Mouse (Mus musculus) heart, adult 2 months (tissue): ENCODE measurements around the gene Hvcn1.

ENCODE experiments used
- CTCF ChIP-seq: fragments of 200-600 bp; IDR thresholded peaks from 2 replicates; pipeline ENCODE4 v1.8.1; 2022; ENCODE audit warnings: antibody characterized with exemption, mild to moderate bottlenecking, moderate library complexity
- EP300 ChIP-seq: fragments of 200-500 bp; IDR thresholded peaks from 2 replicates; pipeline ENCODE4 v1.6.1; 2011; ENCODE audit warnings: low read depth, low read length, control low read depth; ENCODE audit not compliant: insufficient read depth
- POLR2A ChIP-seq: fragments of 200-500 bp; IDR thresholded peaks from 2 replicates; pipeline ENCODE4 v1.6.1; 2011; ENCODE audit warnings: mild to moderate bottlenecking, low read depth, low read length, control low read depth; ENCODE audit not compliant: insufficient read depth

GRCm38 (mm10) chr5:122288147-122288811 is 81.7 kb downstream of the Hvcn1 start:
- TF ChIP-seq CTCF = no peak
- TF ChIP-seq POLR2A = no peak
- no peak for TF ChIP-seq EP300
